Mouse (Mus musculus) hindbrain, embryonic 13.5 days (tissue): Measurements from ENCODE around the gene Nbea. TPM values are rescaled to one million over a fixed set of nuclear protein-coding genes. Genes with fewer than 3 reads are reported as not detected.
"Not testable (repeated sequence)": the region's sequence is repeated elsewhere in the genome, so short reads cannot be mapped to it uniquely, and the experiment has no call there.

Experiments used
- ATAC-seq: fragments of 200-750 bp; cut with Nextera tagmentation; 2 replicates; pipeline ENCODE4 v1.8.0; 2017; ENCODE audit warnings: moderate TSS enrichment; ENCODE audit not compliant: low FRiP score
- H3K27ac ChIP-seq: fragments of 300-500 bp; sonication (generic); 2 replicates; pipeline ENCODE4 v1.5.1; 2015; ENCODE audit warnings: inconsistent platforms, mild to moderate bottlenecking, moderate library complexity
- H3K27me3 ChIP-seq: fragments of 300-500 bp; sonication (generic); 2 replicates; pipeline ENCODE4 v1.6.1; 2015; ENCODE audit warnings: mild to moderate bottlenecking, inconsistent platforms
- H3K36me3 ChIP-seq: fragments of 300-500 bp; sonication (generic); 2 replicates; pipeline ENCODE4 v1.6.1; 2015; ENCODE audit warnings: mild to moderate bottlenecking, inconsistent platforms
- H3K4me1 ChIP-seq: fragments of 300-500 bp; sonication (generic); replicated peaks from 2 replicates; pipeline ENCODE4 v1.6.1; 2015; ENCODE audit warnings: inconsistent platforms
- H3K4me2 ChIP-seq: fragments of 300-500 bp; sonication (generic); 2 replicates; pipeline ENCODE4 v1.6.1; 2015; ENCODE audit warnings: inconsistent platforms, mild to moderate bottlenecking, moderate library complexity
- H3K4me3 ChIP-seq: fragments of 300-500 bp; sonication (generic); 2 replicates; pipeline ENCODE4 v1.5.1; 2015; ENCODE audit warnings: mild to moderate bottlenecking, inconsistent platforms
- H3K9ac ChIP-seq: fragments of 300-500 bp; sonication (generic); 2 replicates; pipeline ENCODE4 v1.6.1; 2015; ENCODE audit warnings: mild to moderate bottlenecking, inconsistent platforms
- H3K9me3 ChIP-seq: fragments of 300-500 bp; sonication (generic); 2 replicates; pipeline ENCODE4 v1.6.1; 2016; ENCODE audit warnings: inconsistent platforms
- WGBS: fragments of 180-500 bp; shearing (Covaris S2); methylation state at CpG from one replicate; pipeline ENCODE4 v1.1.7; 2015; 5-methylcytosine and 5-hydroxymethylcytosine counted together
- polyA plus RNA-seq: library from polyadenylated mRNA; unstranded; fragments of >200 nt; fragmentation: Nextera tagmentation; extraction: Ambion mirVana; gene quantifications from 2 replicates; pipeline ENCODE4 v1.2.1, GENCODE M21; 2015

Gene Nbea
- polyA plus RNA-seq, 1 experiment from 2014 or later = 56.9 TPM

GRCm38 (mm10) chr3:55635542-55636172, 547.8 kb downstream of the Nbea start:
- 48% methylated on average over 8 of the region's 8 CpGs for WGBS
- ATAC-seq = no peak
- H3K27me3 ChIP-seq = no peaks in the 10 kb centered on the region
- peaks cover 21% of the 10 kb centered on the region for H3K4me1 ChIP-seq
- H3K27ac ChIP-seq = peak overlapping the region; percentile 52; the same call in 1 of the 2 replicates
- H3K36me3 ChIP-seq = peaks cover 20% of the 10 kb centered on the region
- no peak overlapping the region for H3K4me3 ChIP-seq
- no peaks in the 10 kb centered on the region for H3K9me3 ChIP-seq
- no peak overlapping the region for H3K9ac ChIP-seq
- H3K4me2 ChIP-seq = no peak overlapping the region

- 93% methylated on average over 4 of the region's 4 CpGs for WGBS
- H3K9ac ChIP-seq = no peak overlapping the region
- H3K27me3 ChIP-seq = no peaks in the 10 kb centered on the region
- no peak overlapping the region; the same call in 1 of the 2 replicates for H3K27ac ChIP-seq
- H3K9me3 ChIP-seq = no peaks in the 10 kb centered on the region
- no peak overlapping the region for H3K4me2 ChIP-seq
- H3K4me3 ChIP-seq = no peak overlapping the region
- 0 out of 2 replicates have a peak, but pooled peaks cover 2% of the 10 kb centered on the region for H3K4me1 ChIP-seq
- no peak for ATAC-seq
- H3K36me3 ChIP-seq = peaks cover 60% of the 10 kb centered on the region
Observed at GRCm38 (mm10) chr3:55627054-55627453, 556.4 kb downstream of the Nbea start.

- H3K27ac ChIP-seq, H3K4me2 ChIP-seq, H3K9me3 ChIP-seq, ATAC-seq, H3K4me3 ChIP-seq, H3K27me3 ChIP-seq, H3K4me1 ChIP-seq, H3K9ac ChIP-seq: not testable (repeated sequence)
- 96% methylated on average over 3 of the region's 3 CpGs for WGBS
- H3K36me3 ChIP-seq = peaks cover 15% of the 10 kb centered on the region
Observed at GRCm38 (mm10) chr3:55621958-55622357, 561.5 kb downstream of the Nbea start.

GRCm38 (mm10) chr3:55618396-55618795, 565.1 kb downstream of the Nbea start:
- Histone ChIP-seq H3K4me3 (no peak overlapping the region), H3K27ac (no peak overlapping the region), H3K4me1 (no peaks in the 10 kb centered on the region), H3K9ac (no peak overlapping the region), H3K9me3 (no peaks in the 10 kb centered on the region), H3K36me3 (0 out of 2 replicates have a peak, but pooled peaks cover 5% of the 10 kb centered on the region), H3K4me2 (no peak overlapping the region), H3K27me3 (no peaks in the 10 kb centered on the region)
- 95% methylated on average over 3 of the region's 3 CpGs for WGBS
- ATAC-seq = no peak

- 56% methylated on average over 5 of the region's 5 CpGs for WGBS
- Histone ChIP-seq H3K4me2 (no peak overlapping the region), H3K9ac (no peak overlapping the region), H3K9me3 (no peaks in the 10 kb centered on the region), H3K4me3 (no peak overlapping the region), H3K36me3 (no peaks in the 10 kb centered on the region), H3K27me3 (no peaks in the 10 kb centered on the region), H3K4me1 (peaks cover 4% of the 10 kb centered on the region; the same call in 1 of the 2 replicates), H3K27ac (no peak overlapping the region)
- no peak for ATAC-seq
Observed at GRCm38 (mm10) chr3:55612459-55613115, 570.9 kb downstream of the Nbea start.

GRCm38 (mm10) chr3:55612023-55612422, 571.5 kb downstream of the Nbea start:
- H3K9ac ChIP-seq = no peak overlapping the region
- no peak overlapping the region for H3K27ac ChIP-seq
- 69% methylated on average over 5 of the region's 5 CpGs for WGBS

GRCm38 (mm10) chr3:55610191-55610590, 573.3 kb downstream of the Nbea start:
- 88% methylated on average over 12 of the region's 12 CpGs for WGBS
- H3K4me1 ChIP-seq = peaks cover 4% of the 10 kb centered on the region; the same call in 1 of the 2 replicates
- ATAC-seq = no peak
- H3K9ac ChIP-seq = no peak overlapping the region
- no peaks in the 10 kb centered on the region for H3K27me3 ChIP-seq
- no peak overlapping the region for H3K27ac ChIP-seq
- H3K4me3 ChIP-seq = no peak overlapping the region
- no peak overlapping the region for H3K4me2 ChIP-seq
- no peaks in the 10 kb centered on the region for H3K9me3 ChIP-seq
- no peaks in the 10 kb centered on the region for H3K36me3 ChIP-seq

More at GRCm38 (mm10) chr3:55612023-55612422, 571.5 kb downstream of the Nbea start:
- Histone ChIP-seq H3K36me3 (no peaks in the 10 kb centered on the region), H3K4me1 (peaks cover 4% of the 10 kb centered on the region; the same call in 1 of the 2 replicates), H3K4me3 (no peak overlapping the region), H3K4me2 (no peak overlapping the region), H3K9me3 (no peaks in the 10 kb centered on the region), H3K27me3 (no peaks in the 10 kb centered on the region)
- ATAC-seq = no peak

GRCm38 (mm10) chr3:55600286-55600685, 583.2 kb downstream of the Nbea start:
- no peak overlapping the region for H3K4me3 ChIP-seq
- peaks cover 5% of the 10 kb centered on the region; the same call in 1 of the 2 replicates for H3K4me1 ChIP-seq
- no peaks in the 10 kb centered on the region for H3K27me3 ChIP-seq
- H3K9me3 ChIP-seq = no peaks in the 10 kb centered on the region
- no peak overlapping the region for H3K4me2 ChIP-seq
- WGBS = 83% methylated on average over 2 of the region's 2 CpGs
- no peaks in the 10 kb centered on the region for H3K36me3 ChIP-seq
- no peak for ATAC-seq
- no peak overlapping the region for H3K9ac ChIP-seq
- H3K27ac ChIP-seq = peak overlapping the region; percentile 60; the same call in 1 of the 2 replicates

- peak overlapping the region; percentile 60; the same call in 1 of the 2 replicates for H3K27ac ChIP-seq
Observed at GRCm38 (mm10) chr3:55599366-55600085, 584.0 kb downstream of the Nbea start.

GRCm38 (mm10) chr3:55598681-55599080, 584.8 kb downstream of the Nbea start:
- no peak for ATAC-seq
- Histone ChIP-seq H3K27ac (no peak overlapping the region), H3K27me3 (no peaks in the 10 kb centered on the region), H3K4me1 (peaks cover 5% of the 10 kb centered on the region; the same call in 1 of the 2 replicates), H3K4me2 (no peak overlapping the region), H3K36me3 (no peaks in the 10 kb centered on the region), H3K4me3 (no peak overlapping the region), H3K9ac (no peak overlapping the region), H3K9me3 (no peaks in the 10 kb centered on the region)
- WGBS = 81% methylated on average over 2 of the region's 2 CpGs

More at GRCm38 (mm10) chr3:55599366-55600085, 584.0 kb downstream of the Nbea start:
- 66% methylated on average over 17 of the region's 17 CpGs for WGBS
- Histone ChIP-seq H3K4me1 (peaks cover 5% of the 10 kb centered on the region; the same call in 1 of the 2 replicates), H3K9me3 (no peaks in the 10 kb centered on the region), H3K4me2 (no peak overlapping the region), H3K9ac (no peak overlapping the region), H3K36me3 (no peaks in the 10 kb centered on the region), H3K4me3 (no peak overlapping the region), H3K27me3 (no peaks in the 10 kb centered on the region)
- 0 out of 2 replicates have a peak, but pooled peaks have one; percentile 32 for ATAC-seq

GRCm38 (mm10) chr3:55593312-55593711, 590.2 kb downstream of the Nbea start:
- ATAC-seq = no peak

GRCm38 (mm10) chr3:55590727-55591126, 592.8 kb downstream of the Nbea start:
- WGBS = 70% methylated on average over 6 of the region's 6 CpGs
- Histone ChIP-seq H3K4me1 (peaks cover 46% of the 10 kb centered on the region), H3K9me3 (no peaks in the 10 kb centered on the region), H3K4me3 (no peak overlapping the region), H3K27me3 (no peaks in the 10 kb centered on the region), H3K27ac (no peak overlapping the region), H3K9ac (no peak overlapping the region), H3K4me2 (no peak overlapping the region), H3K36me3 (no peaks in the 10 kb centered on the region)
- ATAC-seq = no peak

More at GRCm38 (mm10) chr3:55593312-55593711, 590.2 kb downstream of the Nbea start:
- Histone ChIP-seq H3K27me3 (no peaks in the 10 kb centered on the region), H3K36me3 (no peaks in the 10 kb centered on the region), H3K4me2 (no peak overlapping the region), H3K4me1 (peaks cover 31% of the 10 kb centered on the region), H3K27ac (no peak overlapping the region), H3K4me3 (no peak overlapping the region), H3K9me3 (no peaks in the 10 kb centered on the region), H3K9ac (no peak overlapping the region)
- WGBS = 58% methylated on average over 5 of the region's 5 CpGs
